Mouse (Mus musculus) spleen, adult 18-20 months (tissue): Measurements from ENCODE around the gene Grm8.
"Not testable (repeated sequence)": the region's sequence is repeated elsewhere in the genome, so short reads cannot be mapped to it uniquely, and the experiment has no call there.

Experiments used
- DNase-seq, 2 experiments: peaks; one replicate each; pipeline ENCODE4 v3.0.0; 2022; ENCODE audit warnings: mixed read lengths in 2 of 2

Grm8 gene

DNA sequence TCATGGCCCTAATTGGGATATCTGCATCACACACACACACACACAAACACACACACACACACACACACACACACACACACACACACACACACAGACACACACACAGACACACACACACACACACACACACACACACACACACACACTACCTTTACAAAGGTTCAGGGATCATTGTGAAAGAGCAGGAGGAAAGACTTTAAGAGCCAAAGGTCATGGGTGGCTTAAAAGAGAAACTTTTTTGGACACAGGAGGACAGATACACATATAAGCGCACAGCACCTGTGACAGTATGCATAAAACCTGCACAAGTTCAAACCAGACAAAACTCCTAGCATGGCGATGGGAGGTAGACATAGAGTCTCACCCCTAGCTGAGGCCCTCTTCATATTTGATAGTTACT is 315.2 kb downstream of the Grm8 start:
- not testable (repeated sequence) for DNase-seq

GRCm38 (mm10) chr6:27812789-27813188 is 322.2 kb downstream of the Grm8 start:
- DNase-seq = no peak

DNA sequence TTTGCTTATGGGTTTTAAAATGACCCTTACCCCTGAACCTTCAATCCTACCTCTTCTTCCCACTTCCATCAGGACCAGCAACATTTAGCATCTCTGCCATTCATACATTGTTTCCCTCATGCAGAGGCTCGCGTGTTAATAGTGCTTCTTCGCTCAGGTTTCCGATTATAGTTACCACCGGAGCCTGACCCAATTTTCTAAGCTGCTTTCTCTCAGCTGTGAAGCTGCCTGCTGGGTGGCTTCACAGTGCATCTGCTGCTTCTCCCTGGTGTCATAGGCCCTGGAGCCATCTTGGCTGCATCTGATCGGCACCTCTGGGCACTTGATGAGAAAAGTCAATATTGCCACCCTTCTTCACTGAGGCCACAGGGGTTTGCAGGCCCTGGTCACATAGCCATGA is 325.0 kb downstream of the Grm8 start:
- no peak for DNase-seq

DNA sequence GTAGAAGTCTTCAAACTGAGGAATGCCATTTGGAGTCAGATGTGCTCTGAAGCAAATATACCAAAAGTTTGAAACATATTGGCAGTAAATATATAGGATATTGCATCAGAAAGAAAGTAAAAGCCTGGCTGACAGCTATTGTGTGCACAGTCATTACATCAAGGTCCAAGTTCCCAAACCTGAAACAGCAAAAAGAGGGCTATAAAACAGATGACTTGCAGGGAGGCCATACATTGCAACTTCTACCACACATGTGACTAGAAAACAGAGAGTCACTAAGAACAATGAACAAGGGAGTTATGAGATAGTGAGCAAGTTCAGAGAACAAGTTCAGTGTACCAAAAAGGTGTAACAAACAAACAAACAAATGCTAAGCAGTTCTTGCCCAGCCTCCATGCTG is 328.2 kb downstream of the Grm8 start:
- DNase-seq = no peak

DNA sequence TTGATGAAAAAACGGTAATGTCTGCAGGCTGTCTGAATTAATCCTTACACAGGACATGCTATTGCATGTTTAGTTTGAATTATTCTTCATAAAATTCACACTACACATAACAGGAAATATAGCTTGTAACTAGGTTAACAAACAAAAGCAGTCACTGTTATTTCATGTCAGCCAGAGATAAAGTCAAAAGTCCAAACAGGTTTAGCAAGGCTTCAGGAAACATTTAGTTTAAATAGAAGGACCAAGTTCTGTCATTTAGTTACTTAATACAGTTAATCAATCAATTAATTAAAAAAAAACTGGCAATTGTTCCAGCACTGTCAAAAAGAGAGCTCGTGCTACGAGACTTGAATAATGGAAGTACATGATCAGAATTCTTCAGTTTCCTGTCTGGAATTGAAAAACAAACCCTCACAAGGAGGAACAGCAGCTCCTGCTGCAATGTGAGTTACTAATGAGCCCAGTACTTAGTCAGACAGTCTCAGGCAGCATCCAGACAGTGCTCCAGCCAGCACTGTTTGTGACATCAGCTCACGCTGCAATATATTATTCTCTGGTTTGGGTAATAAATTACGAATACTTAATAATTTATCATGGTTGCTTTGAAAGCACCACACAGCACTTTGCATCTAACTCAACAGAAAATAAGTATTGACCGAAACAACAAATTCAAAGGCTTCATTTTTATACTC is 334.0 kb downstream of the Grm8 start:
- DNase-seq = no peak

DNA sequence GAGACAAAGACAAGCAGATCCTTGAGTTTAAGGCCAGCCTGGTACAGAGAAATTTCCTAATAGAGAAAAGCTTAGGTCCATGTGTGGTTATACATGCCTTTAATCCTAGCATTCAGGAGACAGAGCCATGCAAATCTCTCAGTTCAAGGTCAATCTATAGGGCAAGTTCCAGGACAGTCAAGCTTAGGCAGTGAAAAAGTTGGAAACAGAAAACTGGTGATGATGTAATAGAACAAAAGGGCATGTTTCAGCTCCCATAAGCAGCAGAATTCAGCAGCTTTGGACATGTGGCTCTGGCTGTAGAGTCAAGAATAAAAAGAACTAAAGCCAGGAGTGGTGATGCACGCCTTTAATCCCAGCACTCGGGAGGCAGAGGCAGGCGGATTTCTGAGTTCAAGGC is 336.2 kb downstream of the Grm8 start:
- no peak for DNase-seq

GRCm38 (mm10) chr6:27789566-27789965 is 345.4 kb downstream of the Grm8 start:
- no peak for DNase-seq

DNA sequence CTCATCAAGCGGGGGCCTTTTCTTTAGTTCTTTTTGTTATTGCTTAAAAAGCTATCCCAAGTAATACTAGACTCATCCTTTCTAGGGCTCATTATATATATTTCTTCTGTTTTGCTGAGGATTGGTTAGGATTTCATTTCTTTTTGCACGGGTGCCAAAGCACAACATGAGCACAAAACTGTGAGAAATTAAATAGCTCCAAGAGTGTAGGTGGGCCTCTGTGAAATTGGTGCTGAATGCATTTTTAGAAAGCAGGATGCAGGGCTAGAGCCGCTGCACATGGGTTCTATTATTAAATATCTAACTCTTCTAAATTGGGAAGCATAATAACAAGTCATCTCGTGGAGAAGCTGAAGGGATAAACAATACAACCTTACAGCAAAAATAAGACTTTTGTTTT is 345.8 kb downstream of the Grm8 start:
- DNase-seq = no peak

DNA sequence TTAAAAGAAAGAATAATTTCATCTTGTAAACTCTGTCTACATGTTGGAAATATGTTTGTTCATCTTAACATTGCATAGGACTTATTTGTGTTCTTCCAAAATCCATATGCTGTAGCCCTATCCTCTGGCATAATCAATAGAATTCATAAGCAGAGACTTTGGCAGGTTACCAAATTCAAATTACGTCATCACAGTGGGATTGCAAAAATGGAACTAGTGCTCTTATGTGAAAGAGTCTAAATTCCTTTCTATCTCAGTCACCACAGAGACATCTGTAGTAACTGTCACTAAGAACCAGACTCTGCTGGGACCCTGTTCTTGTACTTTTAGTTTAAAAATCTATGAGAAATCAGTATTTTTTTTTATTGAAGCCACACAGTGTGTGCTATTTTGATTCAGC is 352.7 kb downstream of the Grm8 start:
- DNase-seq = no peak

DNA sequence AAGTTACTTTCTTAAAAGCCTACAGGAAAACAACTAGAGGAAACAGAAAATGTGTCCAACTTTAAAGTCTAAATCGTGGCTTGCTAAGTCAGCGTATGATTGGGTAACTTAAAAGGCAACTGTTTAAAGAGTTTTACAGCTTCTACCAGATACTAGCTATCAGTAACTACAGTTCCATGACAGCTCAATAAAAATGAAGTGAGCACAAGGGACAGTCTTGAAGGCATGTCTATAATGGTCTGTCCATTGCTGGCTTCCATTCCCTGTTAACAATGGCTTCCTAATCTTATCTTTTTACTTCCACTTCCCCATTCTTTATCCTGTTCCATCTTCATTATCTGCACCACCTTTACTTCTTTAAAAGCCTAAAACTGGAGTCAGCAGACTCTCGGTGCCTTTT is 353.6 kb downstream of the Grm8 start:
- DNase-seq = no peak

- DNase-seq = no peak
Measured at GRCm38 (mm10) chr6:27775646-27776271, 359.2 kb downstream of the Grm8 start.

DNA sequence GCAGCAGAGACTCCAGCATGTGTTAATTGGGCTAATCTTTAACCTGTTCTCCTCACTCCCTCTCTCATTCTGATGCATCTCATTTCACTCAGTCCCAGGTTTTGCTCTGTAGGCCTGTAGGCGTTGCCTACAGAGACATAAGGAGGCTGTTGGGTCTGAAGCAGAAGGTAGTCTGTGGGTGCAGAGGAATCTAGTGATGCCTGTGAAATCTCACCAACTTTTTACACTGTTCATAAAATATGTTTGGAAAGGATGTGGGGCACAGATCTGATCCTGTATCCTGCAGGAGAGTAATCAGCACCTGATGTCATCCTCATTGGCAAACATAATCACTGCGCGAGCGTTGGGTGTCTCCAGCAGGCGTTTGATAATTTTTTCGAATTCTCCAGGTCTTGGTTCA is 372.9 kb downstream of the Grm8 start:
- no peak for DNase-seq

- DNase-seq = no peak
Measured at GRCm38 (mm10) chr6:27753290-27753829, 381.6 kb downstream of the Grm8 start.

GRCm38 (mm10) chr6:27746493-27746892 is 388.5 kb downstream of the Grm8 start:
- DNase-seq = no peak

- no peak for DNase-seq
Measured at GRCm38 (mm10) chr6:27745693-27746451, 389.1 kb downstream of the Grm8 start.

DNA sequence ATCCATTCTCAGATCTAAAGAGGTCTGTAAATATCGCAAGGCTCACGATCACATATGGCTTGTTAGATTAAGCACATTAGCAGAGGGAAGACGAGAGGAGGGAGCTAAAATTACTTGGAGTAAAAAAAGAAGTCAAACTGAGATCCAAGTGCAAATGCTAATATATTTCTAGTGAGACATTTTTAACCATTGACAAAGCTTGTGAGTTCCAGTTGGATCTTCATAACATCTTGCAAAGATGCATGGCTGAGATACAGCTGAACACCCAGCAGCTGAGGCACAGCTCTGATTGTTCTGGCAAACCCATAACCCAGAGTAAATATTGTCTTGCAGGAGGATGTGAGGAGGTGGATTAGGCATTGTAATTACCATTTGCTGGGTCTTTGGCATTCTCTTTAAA is 445.6 kb downstream of the Grm8 start:
- DNase-seq = no peak

GRCm38 (mm10) chr6:27661747-27662435 is 473.1 kb downstream of the Grm8 start:
- DNase-seq = no peak

DNA sequence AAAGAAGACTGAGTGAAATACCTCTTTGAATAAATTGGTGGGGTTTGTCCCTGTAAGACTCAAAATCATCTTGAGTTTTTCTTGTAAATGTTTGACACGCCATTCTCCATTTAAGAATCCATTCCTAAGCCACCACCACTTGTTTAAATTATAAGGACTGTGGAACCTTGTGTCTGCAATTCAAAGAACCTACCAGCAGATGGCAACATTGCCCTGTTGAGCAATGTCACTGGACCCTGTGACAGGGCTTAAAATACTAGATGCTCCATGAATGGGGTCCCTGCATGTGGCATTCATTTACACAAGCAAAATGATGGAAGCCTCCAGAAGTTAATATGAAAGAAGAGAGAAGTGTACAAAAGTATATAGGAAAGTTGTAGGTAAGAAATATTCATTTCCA is 477.5 kb downstream of the Grm8 start:
- DNase-seq = peak in 1 of 2 experiments; percentile 14

GRCm38 (mm10) chr6:27646503-27646902 is 488.5 kb downstream of the Grm8 start:
- DNase-seq = no peak

DNA sequence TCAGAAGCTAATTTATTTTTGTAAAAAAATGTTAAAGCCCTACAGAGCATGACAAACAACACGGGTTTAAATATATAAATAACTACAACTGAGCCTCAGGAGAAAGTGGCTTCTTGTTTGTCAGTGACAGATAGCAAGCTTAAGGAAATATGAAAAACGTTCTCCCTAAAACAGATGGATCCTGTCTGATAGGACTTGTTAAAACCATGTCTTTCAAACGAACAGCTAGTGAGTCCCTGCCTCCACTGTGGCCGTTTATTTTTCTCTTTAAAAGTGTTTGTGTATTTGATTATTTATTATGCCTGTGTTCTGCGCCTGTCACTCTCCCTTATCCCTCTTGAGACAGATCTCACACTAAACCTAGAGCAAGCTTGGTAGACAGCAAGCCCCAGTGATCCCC is 489.9 kb downstream of the Grm8 start:
- DNase-seq = no peak

DNA sequence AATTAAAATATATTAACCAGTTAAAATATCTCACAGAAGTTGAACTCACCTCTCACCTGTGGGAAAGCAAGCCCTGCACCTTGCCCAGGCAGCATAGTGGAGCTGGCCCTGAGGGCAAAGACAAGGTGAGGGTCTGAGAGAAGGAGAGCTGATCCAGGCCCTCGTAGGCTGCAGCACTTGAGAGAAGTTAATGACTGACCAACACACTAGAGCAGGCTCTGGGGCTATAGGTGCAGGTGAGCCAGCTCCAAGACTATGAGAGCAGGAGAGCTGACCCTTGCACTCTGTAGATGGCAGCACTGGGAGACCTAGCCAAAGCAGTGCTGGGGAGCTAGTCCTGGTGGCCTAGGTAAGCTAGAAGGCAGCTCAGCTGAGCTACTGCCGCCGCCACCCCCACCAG is 499.1 kb downstream of the Grm8 start:
- DNase-seq = no peak

GRCm38 (mm10) chr6:27617472-27617871 is 517.5 kb downstream of the Grm8 start:
- no peak for DNase-seq

DNA sequence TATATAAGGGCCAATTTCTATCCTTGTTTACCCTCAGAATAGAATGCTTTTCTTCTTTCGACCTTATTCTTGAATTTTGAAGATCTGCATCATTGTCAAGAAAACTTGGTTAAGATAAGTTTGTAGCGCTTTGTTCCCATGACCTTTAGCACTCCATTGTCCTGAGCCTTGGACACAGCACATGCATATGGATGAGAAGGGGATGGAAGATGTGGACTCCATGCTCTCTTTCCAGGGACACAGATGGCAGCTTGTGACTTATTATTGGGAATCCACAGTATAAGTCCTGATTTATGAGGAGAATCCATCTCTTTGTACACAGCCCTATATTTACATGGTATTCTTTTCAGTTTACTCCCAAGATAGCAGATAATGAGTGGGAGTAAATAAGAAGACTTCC is 554.5 kb downstream of the Grm8 start:
- DNase-seq = no peak
